Comparison of ENCODE assay signal across 26 mouse cellular contexts in the genomic region with DNA sequence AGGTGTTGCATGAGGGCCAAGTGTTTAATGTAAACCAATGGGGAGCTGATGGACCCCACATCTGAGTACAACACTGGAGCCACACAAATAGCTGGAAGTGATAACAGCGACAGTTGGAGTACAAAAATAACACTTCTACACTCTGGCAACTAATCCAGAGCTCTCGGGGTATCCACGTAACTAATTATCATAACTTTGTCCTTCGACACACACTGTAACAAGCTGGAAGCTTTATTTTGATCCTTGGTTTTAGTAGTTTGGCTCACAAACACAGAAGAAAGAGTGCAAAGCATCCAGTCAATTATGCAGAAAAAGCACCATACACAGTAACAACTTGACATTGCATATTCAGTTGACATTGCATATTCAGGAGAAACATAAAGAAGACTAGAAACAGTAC.
DNase-seq lines count a peak whose midpoint lies in the region; ATAC-seq lines count a peak whose summit lies in the region.
"Had no signal": no experiment of that assay in that cellular context is flagged by ENCODE, and none has a peak within 500 bp of the region (broad histone marks: within the 10 kb centered on the region; RNA-seq: fewer than 3 reads in every experiment).

No protein-coding gene starts in this region.

- H3K4me1 ChIP-seq in forebrain, embryonic 15.5 days: no peaks in the 10 kb centered on the region
- H3K4me1 ChIP-seq in forebrain, embryonic 10.5 days: no peaks in the 10 kb centered on the region
- no peaks in the 10 kb centered on the region for H3K4me1 ChIP-seq in forebrain, embryonic 16.5 days (replicated peaks; ENCODE audit: control insufficient read depth, insufficient read depth, low read length)
- H3K4me1 ChIP-seq: embryonic facial prominence, embryonic 12.5 days; embryonic facial prominence, embryonic 15.5 days had no signal

- H3K27ac ChIP-seq in forebrain, embryonic 15.5 days (replicated peaks): peak overlapping the region; percentile 29; the same call in 1 of the 2 replicates
- H3K27ac ChIP-seq in forebrain, embryonic 10.5 days: no peak overlapping the region
- H3K27ac ChIP-seq in forebrain, embryonic 16.5 days (ENCODE audit: low read length): peak overlapping the region; percentile 61
- H3K27ac ChIP-seq: embryonic facial prominence, embryonic 12.5 days; embryonic facial prominence, embryonic 15.5 days; gastrocnemius, adult 2 months; hindbrain, embryonic 14.5 days; hindbrain, postnatal 0 days had no signal

- WGBS in forebrain, embryonic 15.5 days: 44% methylated on average over 4 of the region's 4 CpGs
- 91% methylated on average over 4 of the region's 4 CpGs for WGBS in forebrain, embryonic 10.5 days
- 33% methylated on average over 4 of the region's 4 CpGs for WGBS in forebrain, embryonic 16.5 days

- DNase-seq in forebrain, embryonic 10.5 days (ENCODE audit: extremely low spot score, low spot score): no peak
- peak; percentile 24 for DNase-seq in layer of hippocampus, adult 9-11 months
- DNase-seq in layer of hippocampus, adult 8-10 months (ENCODE audit: low spot score in 2 of 2): no peak
- DNase-seq: adrenal gland, adult 8-10 months; adrenal gland, postnatal 25 days; cerebellum, adult 11 months; cerebellum, adult 2 months; cerebellum, adult 9-11 months; cerebellum, postnatal 25 days; gastrocnemius, adult 2 months; gastrocnemius, postnatal 14 days; heart, adult 18-20 months; heart, postnatal 14 days; heart, postnatal 4 days; kidney, adult 18-20 months had no signal

- H3K4me2 ChIP-seq in forebrain, embryonic 15.5 days (replicated peaks): no peak overlapping the region
- H3K4me2 ChIP-seq in forebrain, embryonic 16.5 days (ENCODE audit: low read length): no peak overlapping the region
- H3K4me2 ChIP-seq: embryonic facial prominence, embryonic 12.5 days; embryonic facial prominence, embryonic 15.5 days; heart, embryonic 12.5 days; hindbrain, embryonic 14.5 days had no signal

- H3K27me3 ChIP-seq in forebrain, embryonic 15.5 days: no peaks in the 10 kb centered on the region
- no peaks in the 10 kb centered on the region for H3K27me3 ChIP-seq in forebrain, embryonic 10.5 days (ENCODE audit: poor library complexity, severe bottlenecking)
- no peaks in the 10 kb centered on the region for H3K27me3 ChIP-seq in forebrain, embryonic 16.5 days (replicated peaks; ENCODE audit: control insufficient read depth, insufficient read depth, low read length)
- H3K27me3 ChIP-seq: embryonic facial prominence, embryonic 12.5 days; embryonic facial prominence, embryonic 15.5 days; heart, embryonic 12.5 days had no signal

- H3K36me3 ChIP-seq in forebrain, embryonic 15.5 days: no peaks in the 10 kb centered on the region
- H3K36me3 ChIP-seq in forebrain, embryonic 10.5 days (replicated peaks): no peaks in the 10 kb centered on the region
- no peaks in the 10 kb centered on the region for H3K36me3 ChIP-seq in forebrain, embryonic 16.5 days (ENCODE audit: control insufficient read depth, insufficient read depth)
- H3K36me3 ChIP-seq: embryonic facial prominence, embryonic 12.5 days; embryonic facial prominence, embryonic 15.5 days; heart, embryonic 12.5 days had no signal

- no peak overlapping the region for H3K9ac ChIP-seq in forebrain, embryonic 15.5 days (replicated peaks)
- H3K9ac ChIP-seq in forebrain, embryonic 16.5 days (replicated peaks; ENCODE audit: low read depth, low read length): no peak overlapping the region
- H3K9ac ChIP-seq: embryonic facial prominence, embryonic 12.5 days; embryonic facial prominence, embryonic 15.5 days; heart, embryonic 12.5 days; hindbrain, embryonic 14.5 days had no signal

- H3K4me3 ChIP-seq in forebrain, embryonic 15.5 days: no peak overlapping the region
- no peak overlapping the region for H3K4me3 ChIP-seq in forebrain, embryonic 10.5 days
- H3K4me3 ChIP-seq in forebrain, embryonic 16.5 days (replicated peaks; ENCODE audit: low read length): no peak overlapping the region
- H3K4me3 ChIP-seq: embryonic facial prominence, embryonic 12.5 days; embryonic facial prominence, embryonic 15.5 days; gastrocnemius, adult 2 months; heart, embryonic 12.5 days had no signal

- ATAC-seq in forebrain, embryonic 15.5 days (replicated peaks): peak; percentile 57; the same call in 1 of the 2 replicates
- peak; percentile 82 for ATAC-seq in forebrain, embryonic 16.5 days
- ATAC-seq in activated CD4-positive, CD25-positive, alpha-beta regulatory T cell, adult 4 months: no peak
- ATAC-seq: CD4-positive, CD25-positive, alpha-beta regulatory T cell, adult 4 months; hindbrain, postnatal 0 days; inflammation-experienced regulatory T-cells, adult 6 months; intestine, embryonic 16.5 days had no signal

- no peaks in the 10 kb centered on the region for H3K9me3 ChIP-seq in forebrain, embryonic 15.5 days
- no peaks in the 10 kb centered on the region for H3K9me3 ChIP-seq in forebrain, embryonic 10.5 days
- H3K9me3 ChIP-seq in forebrain, embryonic 16.5 days (ENCODE audit: control insufficient read depth, low read length): no peaks in the 10 kb centered on the region
- H3K9me3 ChIP-seq: embryonic facial prominence, embryonic 12.5 days; embryonic facial prominence, embryonic 15.5 days; heart, embryonic 12.5 days had no signal
